Mouse (Mus musculus) G1E (cell line): ENCODE data around the gene Nfkb2.

ENCODE experiments used
- CTCF ChIP-seq: IDR thresholded peaks from 2 replicates; pipeline ENCODE4 v1.5.1; 2012; ENCODE audit warnings: low read depth, low read length, inconsistent platforms, mixed read lengths
- POLR2AphosphoS5 ChIP-seq: IDR thresholded peaks from 2 replicates; pipeline ENCODE4 v1.6.1; 2012; ENCODE audit warnings: low read depth, low read length, inconsistent platforms; ENCODE audit not compliant: insufficient replicate concordance
- TAL1 ChIP-seq: conservative IDR thresholded peaks from 2 replicates; pipeline ENCODE4 v1.6.1; 2012; ENCODE audit warnings: low read depth, low read length, inconsistent platforms, mixed read lengths

GRCm38 (mm10) chr19:46310312-46310865, 6.3 kb downstream of the Nfkb2 start:
- no peak for TF ChIP-seq CTCF
- no peak for TF ChIP-seq POLR2AphosphoS5
- TF ChIP-seq TAL1: no peak
